Mouse (Mus musculus) cerebellum, adult (tissue): ENCODE results near the gene Ssh2.
"Not testable (repeated sequence)": the region's sequence is repeated elsewhere in the genome, so short reads cannot be mapped to it uniquely, and the experiment has no call there.

Source experiments
- ATAC-seq: cut with Nextera tagmentation; 2 replicates; pipeline ENCODE4 v1.9.2; 2017; ENCODE audit warnings: mild to moderate bottlenecking, moderate library complexity, mixed read lengths; ENCODE audit not compliant: insufficient number of reproducible peaks, low FRiP score, low TSS enrichment

Gene Ssh2

GRCm38 (mm10) chr11:77385706-77386690 is 169.9 kb downstream of the Ssh2 start:
- ATAC-seq = no peak

- not testable (repeated sequence) for ATAC-seq
Observed at GRCm38 (mm10) chr11:77388197-77388596, 172.1 kb downstream of the Ssh2 start.

GRCm38 (mm10) chr11:77395539-77395938 is 179.5 kb downstream of the Ssh2 start:
- no peak for ATAC-seq

GRCm38 (mm10) chr11:77402508-77402907 is 186.4 kb downstream of the Ssh2 start:
- ATAC-seq = no peak

- no peak for ATAC-seq
Observed at GRCm38 (mm10) chr11:77406329-77406728, 190.2 kb downstream of the Ssh2 start.

GRCm38 (mm10) chr11:77409879-77410278 is 193.8 kb downstream of the Ssh2 start:
- ATAC-seq = no peak

GRCm38 (mm10) chr11:77411284-77411683 is 195.2 kb downstream of the Ssh2 start:
- no peak for ATAC-seq

- ATAC-seq = no peak
Observed at GRCm38 (mm10) chr11:77414141-77414839, 198.2 kb downstream of the Ssh2 start.

GRCm38 (mm10) chr11:77416212-77417000 is 200.3 kb downstream of the Ssh2 start:
- ATAC-seq = no peak

- ATAC-seq = no peak
Observed at GRCm38 (mm10) chr11:77418021-77418420, 201.9 kb downstream of the Ssh2 start.

GRCm38 (mm10) chr11:77423175-77423859 is 207.2 kb downstream of the Ssh2 start:
- ATAC-seq = no peak

GRCm38 (mm10) chr11:77428446-77428845 is 212.4 kb downstream of the Ssh2 start:
- ATAC-seq = no peak

- ATAC-seq = no peak
Observed at GRCm38 (mm10) chr11:77437026-77437425, 220.9 kb downstream of the Ssh2 start.

- ATAC-seq = no peak
Observed at GRCm38 (mm10) chr11:77440081-77440480, 224.0 kb downstream of the Ssh2 start.

- no peak for ATAC-seq
Observed at GRCm38 (mm10) chr11:77441020-77441419, 224.9 kb downstream of the Ssh2 start.

GRCm38 (mm10) chr11:77442186-77443170 is 226.4 kb downstream of the Ssh2 start:
- no peak for ATAC-seq

GRCm38 (mm10) chr11:77444939-77445338 is 228.9 kb downstream of the Ssh2 start:
- ATAC-seq = no peak

GRCm38 (mm10) chr11:77446628-77447041 is 230.5 kb downstream of the Ssh2 start:
- peak; percentile 75; the same call in 1 of the 2 replicates for ATAC-seq

- ATAC-seq = no peak
Observed at GRCm38 (mm10) chr11:77449224-77449623, 233.1 kb downstream of the Ssh2 start.
